Mouse (Mus musculus): ENCODE data around the gene Tmem209. TPM values are rescaled to one million over a fixed set of nuclear protein-coding genes. Genes with fewer than 3 reads are reported as not detected.

Gene Tmem209
- polyA plus RNA-seq (2017; shearing (Covaris generic)), result 57.3 TPM

DNA sequence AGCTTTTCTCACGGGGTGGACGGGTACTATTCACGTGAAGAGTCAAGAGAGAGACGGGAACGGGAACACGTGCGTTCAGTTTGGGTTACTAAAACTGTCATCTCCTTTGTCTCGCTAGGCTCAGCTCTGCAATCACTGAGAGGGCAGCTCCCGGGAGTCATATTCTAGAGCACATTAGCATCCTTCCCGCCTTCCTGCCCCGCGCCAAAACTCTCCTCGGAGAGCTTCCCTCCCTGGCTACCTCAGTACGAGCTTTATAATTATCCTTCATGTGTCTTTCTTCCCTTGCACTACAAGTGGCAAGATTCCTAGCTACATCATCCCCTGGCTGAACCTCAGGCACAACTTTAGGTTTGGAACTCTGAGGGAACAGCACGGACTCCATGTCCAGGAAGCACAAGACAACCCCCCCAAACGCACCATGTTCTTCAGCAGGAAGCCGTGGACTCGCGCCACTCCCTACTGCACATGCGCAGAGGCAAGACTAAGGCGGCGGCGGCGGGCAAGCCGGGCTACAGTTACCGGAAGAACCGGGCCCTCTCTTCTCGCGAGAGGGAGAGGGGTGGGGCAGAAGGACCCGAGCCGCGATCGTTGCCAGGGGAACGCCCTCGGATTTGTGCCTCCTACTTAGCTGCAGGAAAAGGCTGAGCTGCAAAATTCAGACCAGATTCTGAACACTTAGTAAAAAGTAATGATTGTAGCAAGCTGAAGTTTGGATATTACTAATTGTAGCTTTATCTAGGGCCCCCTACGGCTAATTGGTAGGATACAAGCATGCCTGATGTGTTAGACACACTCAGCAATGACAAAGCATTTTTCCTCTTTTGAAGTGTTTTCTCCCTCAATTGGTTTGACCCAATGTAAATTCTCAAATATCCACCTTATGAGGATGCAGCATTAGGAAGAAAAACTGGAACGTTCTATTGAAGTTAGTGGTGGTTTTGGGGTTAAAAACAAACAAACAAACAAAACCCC, at the start of gene Tmem209, which contains the start of gene Ssmem1:
Gene Tmem209 (minus strand): TSS at position 519 of the 975 bp plus-strand sequence.
Gene Ssmem1 (plus strand): TSS at position 585 of the 975 bp plus-strand sequence.

DNA sequence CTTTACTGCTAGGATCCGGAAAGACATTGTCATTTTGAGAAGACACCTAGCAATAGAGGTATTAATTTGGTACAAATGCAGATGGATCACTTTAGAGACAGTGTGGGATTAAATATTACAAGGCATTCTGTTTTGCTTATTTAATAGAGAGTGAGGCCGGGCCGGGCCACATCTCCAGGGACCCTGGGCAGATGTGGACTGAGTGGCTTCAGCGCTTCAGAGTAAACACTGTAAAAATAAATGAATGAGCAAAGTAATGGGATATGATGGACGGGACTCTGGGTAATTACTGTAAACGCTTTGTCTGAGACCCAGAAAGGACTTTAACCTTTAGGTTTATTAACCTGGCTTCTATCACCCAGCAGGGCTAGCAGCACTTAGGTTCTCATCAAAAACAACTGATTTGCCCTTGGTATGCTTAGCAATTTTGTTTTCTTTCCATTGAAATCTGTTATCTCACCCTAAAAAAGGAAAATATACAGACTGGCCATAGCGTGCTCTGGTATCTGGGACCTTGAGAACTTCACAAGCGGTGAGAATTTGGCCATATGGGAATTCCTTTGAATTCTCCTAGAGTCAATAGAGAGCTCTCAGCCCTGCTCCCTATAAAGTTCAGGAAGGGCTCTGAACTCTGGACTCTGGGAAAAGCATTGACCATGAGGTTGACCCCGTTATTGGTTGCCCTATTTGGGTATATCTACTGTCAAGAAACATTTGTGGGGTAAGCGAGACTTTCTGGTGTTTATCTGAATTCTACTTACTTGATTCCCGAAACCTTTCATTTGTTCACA, 31.6 kb upstream of the Tmem209 start, which contains the start of gene Cpa2:
Gene Cpa2 (plus strand): TSS at position 574 of the 791 bp plus-strand sequence.

Other genes starting within 250 kb of the Tmem209 start
- 182 TPM for gene Ube2h, start 205.2 kb downstream of the Tmem209 start, polyA plus RNA-seq (2017; shearing (Covaris generic))
- gene Zc3hc1, start 118.8 kb downstream of the Tmem209 start, polyA plus RNA-seq (2017; shearing (Covaris generic)), result 37.7 TPM
- gene Klhdc10, start 107.9 kb downstream of the Tmem209 start, polyA plus RNA-seq (2017; shearing (Covaris generic)), result 12.2 TPM
- gene Ssmem1, start 66 bp upstream of the Tmem209 start, polyA plus RNA-seq (2017; shearing (Covaris generic)), result not detected
- gene Cpa2, start 31.8 kb upstream of the Tmem209 start, polyA plus RNA-seq (2017; shearing (Covaris generic)), result 0.17 TPM
- gene Cpa4, start 58.6 kb upstream of the Tmem209 start, polyA plus RNA-seq (2017; shearing (Covaris generic)), result not detected
- gene Cpa5, start 101.2 kb upstream of the Tmem209 start, polyA plus RNA-seq (2017; shearing (Covaris generic)), result not detected
- not detected for gene Cpa1, start 129.4 kb upstream of the Tmem209 start, polyA plus RNA-seq (2017; shearing (Covaris generic))
- gene Cep41, start 184.0 kb upstream of the Tmem209 start, polyA plus RNA-seq (2017; shearing (Covaris generic)), result 10.1 TPM
- gene Mest, start 213.8 kb upstream of the Tmem209 start, polyA plus RNA-seq (2017; shearing (Covaris generic)), result 0.61 TPM